Comparison of ENCODE assay signal across 8 mouse cellular contexts in genomic region chr7:66111211-66111610, GRCm38 (mm10). TPM values are rescaled to one million over a fixed set of nuclear protein-coding genes. Genes with fewer than 3 reads are reported as not detected.
A peak's percentile ranks its signal among the peaks of the same experiment; 100 is the strongest.
DNase-seq lines count a peak whose midpoint lies in the region; ATAC-seq lines count a peak whose summit lies in the region.
"Had no signal": no experiment of that assay in that cellular context is flagged by ENCODE, and none has a peak within 500 bp of the region (broad histone marks: within the 10 kb centered on the region; RNA-seq: fewer than 3 reads in every experiment).

No protein-coding gene starts in this region.

- no peaks in the 10 kb centered on the region for H3K9me3 ChIP-seq in megakaryocyte, embryonic 14.5 days
- no peaks in the 10 kb centered on the region for H3K9me3 ChIP-seq in forebrain, embryonic 16.5 days (ENCODE audit: control insufficient read depth, low read length)
- no peaks in the 10 kb centered on the region for H3K9me3 ChIP-seq in liver, embryonic 11.5 days (ENCODE audit: control insufficient read depth, low read length)
- H3K9me3 ChIP-seq in stomach, embryonic 16.5 days (replicated peaks; ENCODE audit: control insufficient read depth, low read length): no peaks in the 10 kb centered on the region

- H3K36me3 ChIP-seq in megakaryocyte, embryonic 14.5 days (replicated peaks; ENCODE audit: low read length): peaks cover 39% of the 10 kb centered on the region
- H3K36me3 ChIP-seq in forebrain, embryonic 16.5 days (ENCODE audit: control insufficient read depth, insufficient read depth): no peaks in the 10 kb centered on the region
- H3K36me3 ChIP-seq in liver, embryonic 11.5 days (ENCODE audit: control insufficient read depth, insufficient read depth, low read length): peaks cover 3% of the 10 kb centered on the region; the same call in 1 of the 2 replicates
- H3K36me3 ChIP-seq in stomach, embryonic 16.5 days (ENCODE audit: control insufficient read depth, insufficient read depth, low read length): no peaks in the 10 kb centered on the region

- no peaks in the 10 kb centered on the region for H3K27me3 ChIP-seq in megakaryocyte, embryonic 14.5 days (replicated peaks)
- H3K27me3 ChIP-seq in forebrain, embryonic 16.5 days (replicated peaks; ENCODE audit: control insufficient read depth, insufficient read depth, low read length): no peaks in the 10 kb centered on the region
- no peaks in the 10 kb centered on the region for H3K27me3 ChIP-seq in liver, embryonic 11.5 days (replicated peaks; ENCODE audit: control insufficient read depth, insufficient read depth, low read length)
- no peaks in the 10 kb centered on the region for H3K27me3 ChIP-seq in stomach, embryonic 16.5 days (ENCODE audit: control insufficient read depth, insufficient read depth, low read length)

- H3K4me1 ChIP-seq in megakaryocyte, embryonic 14.5 days: peaks cover 78% of the 10 kb centered on the region
- H3K4me1 ChIP-seq in forebrain, embryonic 16.5 days (replicated peaks; ENCODE audit: control insufficient read depth, insufficient read depth, low read length): peaks cover 35% of the 10 kb centered on the region
- H3K4me1 ChIP-seq in liver, embryonic 11.5 days (replicated peaks; ENCODE audit: control insufficient read depth, insufficient read depth, low read length): peaks cover 42% of the 10 kb centered on the region
- H3K4me1 ChIP-seq in stomach, embryonic 16.5 days (ENCODE audit: control insufficient read depth, insufficient read depth, low read length): peaks cover 43% of the 10 kb centered on the region

- ATAC-seq in megakaryocyte, adult 5-6 weeks (ENCODE audit: poor library complexity, severe bottlenecking): no peak
- ATAC-seq in forebrain, embryonic 16.5 days: no peak
- ATAC-seq in liver, embryonic 11.5 days (replicated peaks; ENCODE audit: low FRiP score): no peak
- no peak for ATAC-seq in stomach, embryonic 16.5 days (ENCODE audit: insufficient read depth, low FRiP score)

- WGBS in forebrain, embryonic 16.5 days: 52% methylated on average over 10 of the region's 10 CpGs
- WGBS in liver, embryonic 11.5 days: 73% methylated on average over 10 of the region's 10 CpGs
- WGBS in stomach, embryonic 16.5 days: 58% methylated on average over 10 of the region's 10 CpGs

- no peak for DNase-seq in liver, embryonic 11.5 days (ENCODE audit: low spot score)
- DNase-seq in layer of hippocampus, postnatal 25 days (ENCODE audit: extremely low spot score in 1 of 2, low spot score in 1 of 2): no peak
- DNase-seq in left cerebral cortex, postnatal 25 days (ENCODE audit: low spot score in 2 of 2): no peak
- DNase-seq: lung, postnatal 10 days had no signal

- peak overlapping the region; percentile 90; the same call in 1 of the 2 replicates for H3K9ac ChIP-seq in forebrain, embryonic 16.5 days (replicated peaks; ENCODE audit: low read depth, low read length)
- H3K9ac ChIP-seq in liver, embryonic 11.5 days (ENCODE audit: low read depth, low read length): peak overlapping the region; percentile 96
- H3K9ac ChIP-seq in stomach, embryonic 16.5 days (ENCODE audit: low read length): peak overlapping the region; percentile 93

- H3K4me3 ChIP-seq in megakaryocyte, embryonic 14.5 days (replicated peaks): peak overlapping the region; percentile 92
- H3K4me3 ChIP-seq in forebrain, embryonic 16.5 days (replicated peaks; ENCODE audit: low read length): peak overlapping the region; percentile 68
- H3K4me3 ChIP-seq in liver, embryonic 11.5 days (ENCODE audit: low read depth, low read length): peak overlapping the region; percentile 86
- peak overlapping the region; percentile 73 for H3K4me3 ChIP-seq in stomach, embryonic 16.5 days (replicated peaks; ENCODE audit: low read length)

- H3K4me2 ChIP-seq in forebrain, embryonic 16.5 days (ENCODE audit: low read length): peak overlapping the region; percentile 77
- H3K4me2 ChIP-seq in liver, embryonic 11.5 days: peak overlapping the region; percentile 93
- peak overlapping the region; percentile 97 for H3K4me2 ChIP-seq in stomach, embryonic 16.5 days (ENCODE audit: low read depth, low read length)

- H3K27ac ChIP-seq in forebrain, embryonic 16.5 days (ENCODE audit: low read length): no peak overlapping the region
- H3K27ac ChIP-seq in liver, embryonic 11.5 days (ENCODE audit: low read depth, low read length): peak overlapping the region; percentile 88; the same call in 1 of the 2 replicates
- H3K27ac ChIP-seq in stomach, embryonic 16.5 days (ENCODE audit: low read length): no peak overlapping the region

- intact Hi-C loops in left cerebral cortex, postnatal 25 days (cut with DNase I): loop anchor here (5.0 kb wide), 1 partner anchor 71 kb away; no protein-coding TSS in a partner anchor

RNA-seq across cellular contexts. Expression of gene Chsy1, which starts 1.9 kb away (rescaled TPM):
- polyA plus RNA-seq in megakaryocyte, embryonic 14.5 days (2012; ENCODE audit: insufficient read depth, low replicate concordance): 9.6 and 14.4 TPM in 2 replicates
- total RNA-seq in megakaryocyte, adult 5-6 weeks (2015): 18.2 and 21.2 TPM in 2 replicates
- 37.1 and 37.6 TPM in 2 replicates for total RNA-seq in megakaryocyte, adult 5-6 weeks (2017)
- 11.4 and 12.6 TPM in 2 replicates for polyA plus RNA-seq in forebrain, embryonic 16.5 days (2015; fragmentation: Nextera tagmentation; extraction: Ambion mirVana)
- 22.4 and 23.1 TPM in 2 replicates for polyA plus RNA-seq in liver, embryonic 11.5 days (2014; fragmentation: Nextera tagmentation; extraction: Ambion mirVana)
- polyA plus RNA-seq in stomach, embryonic 16.5 days (2015; fragmentation: Nextera tagmentation; extraction: Ambion mirVana): 10.2 and 12.1 TPM in 2 replicates
- total RNA-seq in layer of hippocampus, postnatal 25 days (2021): 10 to 100 TPM; 17.6 to 18.3 TPM
- 10 to 100 TPM; 17.0 to 18.4 TPM for total RNA-seq in left cerebral cortex, postnatal 25 days (2021)

RNA-seq across cellular contexts. Expression of gene Selenos, which starts 31.8 kb away (rescaled TPM):
- polyA plus RNA-seq in megakaryocyte, embryonic 14.5 days (2012; ENCODE audit: insufficient read depth, low replicate concordance): 68.3 and 82.3 TPM in 2 replicates
- total RNA-seq in megakaryocyte, adult 5-6 weeks (2015): 113 and 122 TPM in 2 replicates
- 74.8 and 84.5 TPM in 2 replicates for total RNA-seq in megakaryocyte, adult 5-6 weeks (2017)
- polyA plus RNA-seq in forebrain, embryonic 16.5 days (2015; fragmentation: Nextera tagmentation; extraction: Ambion mirVana): 80.3 and 85.4 TPM in 2 replicates
- 103 and 110 TPM in 2 replicates for polyA plus RNA-seq in liver, embryonic 11.5 days (2014; fragmentation: Nextera tagmentation; extraction: Ambion mirVana)
- polyA plus RNA-seq in stomach, embryonic 16.5 days (2015; fragmentation: Nextera tagmentation; extraction: Ambion mirVana): 135 and 136 TPM in 2 replicates
- total RNA-seq in layer of hippocampus, postnatal 25 days (2021): 10 to 100 TPM; 54.0 to 56.2 TPM
- total RNA-seq in left cerebral cortex, postnatal 25 days (2021): 10 to 100 TPM; 47.4 to 59.4 TPM

RNA-seq across cellular contexts. Expression of gene Snrpa1, which starts 52.4 kb away (rescaled TPM):
- 26.0 and 168 TPM in 2 replicates for polyA plus RNA-seq in megakaryocyte, embryonic 14.5 days (2012; ENCODE audit: insufficient read depth, low replicate concordance)
- total RNA-seq in megakaryocyte, adult 5-6 weeks (2015): 53.8 and 59.6 TPM in 2 replicates
- total RNA-seq in megakaryocyte, adult 5-6 weeks (2017): 61.4 and 76.3 TPM in 2 replicates
- 147 and 154 TPM in 2 replicates for polyA plus RNA-seq in forebrain, embryonic 16.5 days (2015; fragmentation: Nextera tagmentation; extraction: Ambion mirVana)
- polyA plus RNA-seq in liver, embryonic 11.5 days (2014; fragmentation: Nextera tagmentation; extraction: Ambion mirVana): 237 and 251 TPM in 2 replicates
- polyA plus RNA-seq in stomach, embryonic 16.5 days (2015; fragmentation: Nextera tagmentation; extraction: Ambion mirVana): 126 and 143 TPM in 2 replicates
- total RNA-seq in layer of hippocampus, postnatal 25 days (2021): 10 to 100 TPM; 36.8 to 37.5 TPM
- 10 to 100 TPM; 29.8 to 33.1 TPM for total RNA-seq in left cerebral cortex, postnatal 25 days (2021)
